In genomic region chr8:94601607-94602385, GRCm38 (mm10) we compare ENCODE assay signal across 8 mouse cellular contexts. TPM values are rescaled to one million over a fixed set of nuclear protein-coding genes. Genes with fewer than 3 reads are reported as not detected.
DNase-seq lines count a peak whose midpoint lies in the region; ATAC-seq lines count a peak whose summit lies in the region.

Gene Rspry1 (plus strand): TSS chr8:94601937.
Gene Fam192a (minus strand): TSS chr8:94601997.

- H3K27ac ChIP-seq in hindbrain, embryonic 16.5 days (ENCODE audit: low read depth, low read length) = peak within 1 kb of the TSS; percentile 90
- H3K27ac ChIP-seq in macrophage = peak within 1 kb of the TSS; percentile 52

- DNase-seq in WW6 (ENCODE audit: low read depth, low spot score) = peak; percentile 99
- DNase-seq in cerebellum, postnatal 4 days (ENCODE audit: low spot score in 2 of 2) = peak; percentile 99 to 100
- peak; percentile 100 for DNase-seq in gastrocnemius, adult 18-20 months (ENCODE audit: low spot score)
- peak; percentile 100 for DNase-seq in left cerebral cortex, adult 18-20 months (ENCODE audit: low spot score in 2 of 2)
- peak; percentile 100 for DNase-seq in right cerebral cortex, adult 18-20 months
- peak; percentile 99 for DNase-seq in urinary bladder, postnatal 10 days (ENCODE audit: low spot score)

- H3K9me3 ChIP-seq in hindbrain, embryonic 16.5 days (ENCODE audit: control insufficient read depth, low read length) = no peaks in the 10 kb centered on the region

- peaks cover 29% of the 10 kb centered on the region for H3K4me1 ChIP-seq in hindbrain, embryonic 16.5 days (ENCODE audit: control insufficient read depth, insufficient read depth, low read depth, low read length)

- peak within 1 kb of the TSS; percentile 90 for H3K9ac ChIP-seq in hindbrain, embryonic 16.5 days (ENCODE audit: low read depth, low read length)

- ATAC-seq in hindbrain, embryonic 16.5 days = peak; percentile 100

- H3K4me3 ChIP-seq in hindbrain, embryonic 16.5 days (ENCODE audit: low read length) = peak within 1 kb of the TSS; percentile 55
- peak within 1 kb of the TSS; percentile 98 for H3K4me3 ChIP-seq in macrophage (ENCODE audit: inconsistent target)

- under 1% methylated on average over 49 of the region's 55 CpGs for WGBS in hindbrain, embryonic 16.5 days
- WGBS in macrophage (ENCODE audit: missing documents) = 1% methylated on average over 53 of the region's 55 CpGs

- no peaks in the 10 kb centered on the region for H3K27me3 ChIP-seq in hindbrain, embryonic 16.5 days (replicated peaks; ENCODE audit: control insufficient read depth, insufficient read depth, low read length)

- peaks cover 95% of the 10 kb centered on the region for H3K79me2 ChIP-seq in macrophage (ENCODE audit: inconsistent target)

- no peaks in the 10 kb centered on the region for H3K36me3 ChIP-seq in hindbrain, embryonic 16.5 days (ENCODE audit: control insufficient read depth, insufficient read depth, low read length)
- no peaks in the 10 kb centered on the region for H3K36me3 ChIP-seq in macrophage (ENCODE audit: inconsistent target)

- peak within 1 kb of the TSS; percentile 99 for H3K4me2 ChIP-seq in hindbrain, embryonic 16.5 days (ENCODE audit: low read length)

RNA-seq across cellular contexts. Expression of gene Rspry1, which starts in this region (rescaled TPM):
- total RNA-seq in gastrocnemius, adult 18-20 months (2021) = 1 to 10 TPM; 7.9 TPM
- 45.0 and 48.1 TPM in 2 replicates for polyA plus RNA-seq in hindbrain, embryonic 16.5 days (2015; fragmentation: Nextera tagmentation; extraction: Ambion mirVana)
- 10 to 100 TPM; 27.4 to 29.2 TPM for total RNA-seq in left cerebral cortex, adult 18-20 months (2021)
- 100 to 1,000 TPM in 11 of 26 experiments, 10 to 100 TPM in 15; 41.1 to 150 (median 93.6) TPM for total RNA-seq in macrophage (2018; cell fraction: chromatin; rRNA removed)
- 10 to 100 TPM; 20.6 to 27.2 (median 23.6) TPM for total RNA-seq in macrophage (2018; cell fraction: cytosol; rRNA removed)
- total RNA-seq in macrophage (2018; cell fraction: nucleus; rRNA removed) = 100 to 1,000 TPM in 3 of 26 experiments, 10 to 100 TPM in 23; 38.5 to 122 (median 71.5) TPM
- 18.0 to 19.1 TPM (median 18.7 TPM) in 3 replicates for polyA plus RNA-seq in macrophage (2018)

RNA-seq across cellular contexts. Expression of gene Fam192a, which starts in this region (rescaled TPM):
- total RNA-seq in gastrocnemius, adult 18-20 months (2021) = 10 to 100 TPM; 18.0 to 22.8 TPM
- 67.4 and 67.9 TPM in 2 replicates for polyA plus RNA-seq in hindbrain, embryonic 16.5 days (2015; fragmentation: Nextera tagmentation; extraction: Ambion mirVana)
- total RNA-seq in left cerebral cortex, adult 18-20 months (2021) = 10 to 100 TPM; 37.5 to 42.1 TPM
- total RNA-seq in macrophage (2018; cell fraction: chromatin; rRNA removed) = 100 to 1,000 TPM in 2 of 26 experiments, 10 to 100 TPM in 24; 32.2 to 195 (median 58.6) TPM
- total RNA-seq in macrophage (2018; cell fraction: cytosol; rRNA removed) = 10 to 100 TPM; 29.7 to 49.2 (median 38.7) TPM
- 10 to 100 TPM; 24.9 to 76.0 (median 35.1) TPM for total RNA-seq in macrophage (2018; cell fraction: nucleus; rRNA removed)
- 34.2 to 149 TPM (median 39.7 TPM) in 3 replicates for polyA plus RNA-seq in macrophage (2018)

Comparison
In these comparisons a context has a peak if more than half of its experiments do, and no peak if none do; other contexts are left out.
1. Peak in every context shown above with its lines: DNase-seq, ATAC-seq, H3K4me3 ChIP-seq and H3K27ac ChIP-seq.